Mouse (Mus musculus) CH12.LX (cell line): ENCODE results near the gene Rusc1. TPM values are rescaled to one million over a fixed set of nuclear protein-coding genes. Genes with fewer than 3 reads are reported as not detected.

Experiments used
- DNase-seq: peaks from one replicate; pipeline ENCODE4 v3.0.0-alpha.2; 2013; ENCODE audit errors: extremely low read depth
- H3K27ac ChIP-seq: 2 replicates; pipeline ENCODE4 v1.5.1; 2012; ENCODE audit warnings: low read depth, mild to moderate bottlenecking, control low read depth, moderate library complexity; ENCODE audit not compliant: insufficient read depth
- H3K27me3 ChIP-seq: replicated peaks from 2 replicates; pipeline ENCODE3; 2012; ENCODE audit warnings: inconsistent platforms
- H3K36me3 ChIP-seq, 2 experiments: replicated peaks in 1 of 2; 2 replicates each; pipeline versions ENCODE3 to v1.6.1; 2012; ENCODE audit warnings: inconsistent platforms in 1 of 2, low read length in 1 of 2, mild to moderate bottlenecking in 1 of 2, mixed read lengths in 1 of 2, moderate library complexity in 1 of 2; ENCODE audit not compliant: control insufficient read depth in 1 of 2, insufficient read depth in 1 of 2
- H3K4me1 ChIP-seq, 2 experiments: 2 replicates each; pipeline ENCODE4 v1.6.1; 2012; ENCODE audit warnings: inconsistent platforms in 1 of 2, moderate library complexity in 1 of 2; ENCODE audit not compliant: insufficient read depth in 2 of 2, control insufficient read depth in 1 of 2
- H3K4me2 ChIP-seq: 2 replicates; pipeline ENCODE4 v1.6.1; 2012; ENCODE audit warnings: low read depth, mild to moderate bottlenecking, control low read depth; ENCODE audit not compliant: poor library complexity, insufficient read depth, severe bottlenecking
- H3K4me3 ChIP-seq, 3 experiments: fragments of 150-350 bp in 1 of 3; sonication (generic) in 1 of 3; replicated peaks in 1 of 3; 2 replicates each; pipeline versions ENCODE3 to v1.5.1; 2011 to 2012; ENCODE audit warnings: low read depth in 2 of 3, low read length in 2 of 3, mild to moderate bottlenecking in 2 of 3, moderate library complexity in 2 of 3, control low read depth in 1 of 3, improper control_type of control experiment in 1 of 3, inconsistent platforms in 1 of 3, mixed read lengths in 1 of 3; ENCODE audit not compliant: poor library complexity in 1 of 3
- H3K79me2 ChIP-seq: replicated peaks from 2 replicates; pipeline ENCODE4 v1.6.1; 2012; ENCODE audit warnings: mild to moderate bottlenecking, moderate library complexity; ENCODE audit not compliant: control insufficient read depth, poor library complexity, insufficient read depth, severe bottlenecking; ENCODE audit errors: extremely low read depth
- H3K9ac ChIP-seq: 2 replicates; pipeline ENCODE4 v1.6.1; 2012; ENCODE audit warnings: low read depth, mild to moderate bottlenecking, control low read depth, moderate library complexity; ENCODE audit not compliant: insufficient read depth
- H3K9me3 ChIP-seq: replicated peaks from 2 replicates; pipeline ENCODE3; 2012; ENCODE audit warnings: low read length, inconsistent platforms, mixed read lengths
- CHD1 ChIP-seq: IDR thresholded peaks from 2 replicates; pipeline ENCODE4 v1.6.1; 2012; ENCODE audit warnings: low read depth, low read length, improper control_type of control experiment, inconsistent platforms
- CTCF ChIP-seq, 2 experiments: IDR thresholded peaks in 1 of 2; conservative IDR thresholded peaks in 1 of 2; 2 replicates each; pipeline ENCODE4 v1.5.1; 2011 to 2012; ENCODE audit warnings: low read depth in 2 of 2, low read length in 2 of 2, improper control_type of control experiment in 1 of 2, inconsistent platforms in 1 of 2, mild to moderate bottlenecking in 1 of 2, moderate library complexity in 1 of 2
- E2F4 ChIP-seq: IDR thresholded peaks from 2 replicates; pipeline ENCODE4 v1.6.1; 2011; ENCODE audit warnings: low read depth, low read length, improper control_type of control experiment; ENCODE audit not compliant: insufficient replicate concordance
- ELF1 ChIP-seq: IDR thresholded peaks from 2 replicates; pipeline ENCODE4 v1.6.1; 2014; ENCODE audit warnings: low read depth, mild to moderate bottlenecking, inconsistent platforms, low read length, improper control_type of control experiment
- EP300 ChIP-seq: IDR thresholded peaks from 2 replicates; pipeline ENCODE4 v1.6.1; 2011; ENCODE audit warnings: low read length, improper control_type of control experiment
- ETS1 ChIP-seq: conservative IDR thresholded peaks from 2 replicates; pipeline ENCODE4 v1.6.1; 2012; ENCODE audit warnings: low read depth, mild to moderate bottlenecking, inconsistent platforms, low read length, improper control_type of control experiment, moderate library complexity
- MAFK ChIP-seq: IDR thresholded peaks from 2 replicates; pipeline ENCODE4 v1.6.1; 2011; ENCODE audit warnings: low read length, improper control_type of control experiment; ENCODE audit not compliant: insufficient replicate concordance
- MAX ChIP-seq: IDR thresholded peaks from 2 replicates; pipeline ENCODE4 v1.6.1; 2011; ENCODE audit warnings: low read length, improper control_type of control experiment
- MAZ ChIP-seq: IDR thresholded peaks from 2 replicates; pipeline ENCODE4 v1.6.1; 2012; ENCODE audit warnings: low read depth, mild to moderate bottlenecking, inconsistent platforms, low read length, improper control_type of control experiment, moderate library complexity
- MXI1 ChIP-seq: IDR thresholded peaks from 2 replicates; pipeline ENCODE4 v1.6.1; 2011; ENCODE audit warnings: mild to moderate bottlenecking, low read depth, low read length, improper control_type of control experiment
- MYC ChIP-seq: IDR thresholded peaks from 2 replicates; pipeline ENCODE4 v1.6.1; 2011; ENCODE audit warnings: low read depth, mild to moderate bottlenecking, improper control_type of control experiment, low read length
- POLR2AphosphoS2 ChIP-seq: IDR thresholded peaks from 2 replicates; pipeline ENCODE4 v1.6.1; 2011; ENCODE audit warnings: low read depth, low read length, improper control_type of control experiment
- SIN3A ChIP-seq: IDR thresholded peaks from 2 replicates; pipeline ENCODE4 v1.6.1; 2012; ENCODE audit warnings: low read length, improper control_type of control experiment, inconsistent platforms
- TBP ChIP-seq: conservative IDR thresholded peaks from 2 replicates; pipeline ENCODE4 v1.6.1; 2011; ENCODE audit warnings: low read depth, low read length, improper control_type of control experiment
- UBTF ChIP-seq: IDR thresholded peaks from 2 replicates; pipeline ENCODE4 v1.6.1; 2012; ENCODE audit warnings: low read depth, mild to moderate bottlenecking, inconsistent platforms, low read length, improper control_type of control experiment, moderate library complexity
- USF1 ChIP-seq: IDR thresholded peaks from 2 replicates; pipeline ENCODE4 v1.6.1; 2014; ENCODE audit warnings: low read depth, mild to moderate bottlenecking, inconsistent platforms, low read length, improper control_type of control experiment
- ZC3H11A ChIP-seq: IDR thresholded peaks from 2 replicates; pipeline ENCODE4 v1.6.1; 2012; ENCODE audit warnings: low read depth, mild to moderate bottlenecking, inconsistent platforms, low read length, improper control_type of control experiment
- ZKSCAN1 ChIP-seq: IDR thresholded peaks from 2 replicates; pipeline ENCODE4 v1.6.1; 2012; ENCODE audit warnings: low read depth, inconsistent platforms, low read length, improper control_type of control experiment, borderline replicate concordance
- ZNF384 ChIP-seq: IDR thresholded peaks from 2 replicates; pipeline ENCODE4 v1.6.1; 2012; ENCODE audit warnings: low read depth, low read length, improper control_type of control experiment, inconsistent platforms
- dilution Hi-C: fragments of 300-500 bp; cut with MboI; formaldehyde crosslinking; loops from 2 replicates; pipeline ENCODE4 v1.14.3; 2020; ENCODE audit warnings: low sequenced_read_pairs; ENCODE audit not compliant: extremely low pct_unique_long_range_greater_than_20kb, extremely low pct_ligation_motif_present
- in situ Hi-C: fragments of 300-500 bp; cut with MboI; formaldehyde crosslinking; loops from 3 replicates; pipeline ENCODE4 v1.14.3; 2019; ENCODE audit warnings: low sequenced_read_pairs, low pct_ligation_motif_present, low pct_unique_long_range_greater_than_20kb, mixed read lengths
- polyA plus RNA-seq: library from polyadenylated mRNA; unstranded; fragments of >175 nt; gene quantifications from 2 replicates; pipeline ENCODE4 v1.2.1, GENCODE M21; 2012; ENCODE audit warnings: low read depth; ENCODE audit not compliant: insufficient read length
- total RNA-seq, 2 experiments: library from RNA; depleted of rRNA; stranded (reverse); fragments of 300-350 nt in 1 of 2; fragments of >200 nt in 1 of 2; gene quantifications; 2 replicates each; pipeline ENCODE4 v1.2.3; 2012 to 2014

The Rusc1 gene
- total and polyA plus RNA-seq, 3 experiments = 19.4 to 30.1 (median 19.7) TPM

DNA sequence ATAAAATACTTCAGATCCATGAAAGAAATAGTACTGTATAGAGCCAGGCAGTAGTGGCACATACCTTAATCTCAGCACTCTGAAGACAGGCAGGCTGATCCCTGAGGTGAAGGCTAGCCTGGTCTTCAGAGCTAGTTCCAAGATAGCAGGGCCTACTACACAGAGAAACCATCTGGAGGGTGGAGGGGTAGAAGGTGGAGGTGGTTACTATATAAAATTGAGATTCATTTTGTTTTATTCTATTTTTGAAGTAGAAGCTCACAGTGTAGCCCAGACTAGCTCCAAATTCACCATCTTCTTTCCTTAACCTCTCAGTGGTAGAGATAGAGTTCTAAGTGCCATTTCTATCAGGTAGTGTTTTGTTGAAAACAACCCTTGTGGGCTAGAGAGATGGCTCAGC, 25.8 kb downstream of the Rusc1 start:
- no peaks in the 10 kb centered on the region for H3K27me3 ChIP-seq
- no peaks in the 10 kb centered on the region for H3K79me2 ChIP-seq
- no peaks in the 10 kb centered on the region for H3K4me1 ChIP-seq
- H3K27ac ChIP-seq = no peak overlapping the region
- DNase-seq = no peak
- dilution Hi-C loops = no loop called here
- in situ Hi-C loops = no loop called here
- H3K36me3 ChIP-seq = peaks cover 63 to 93% of the 10 kb centered on the region in 2 experiments
- no peaks in the 10 kb centered on the region for H3K9me3 ChIP-seq
- no peak for TF ChIP-seq E2F4
- TF ChIP-seq UBTF = no peak
- TF ChIP-seq MYC = no peak
- H3K4me3 ChIP-seq = no peak overlapping the region
- no peak overlapping the region for H3K4me2 ChIP-seq
- H3K9ac ChIP-seq = no peak overlapping the region

DNA sequence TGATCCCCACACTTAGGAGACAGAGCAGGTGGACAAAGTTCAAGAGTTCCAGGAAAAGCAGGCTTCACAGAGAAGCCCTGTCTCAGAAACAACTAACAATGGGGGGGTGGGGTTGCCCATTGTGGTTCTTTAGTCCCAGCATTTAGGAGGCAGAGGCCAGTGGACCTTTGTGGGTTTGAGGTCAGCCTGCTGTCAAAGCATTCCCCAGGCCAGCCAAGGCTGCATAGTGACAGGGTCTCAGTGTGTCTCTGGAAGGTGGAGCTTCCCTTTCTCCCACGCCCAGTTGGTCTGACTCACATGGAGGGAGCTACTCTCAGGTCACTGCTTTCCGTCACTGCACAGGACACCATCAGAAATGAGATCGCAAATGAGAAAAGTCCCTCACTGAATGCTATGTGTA, 31.4 kb downstream of the Rusc1 start:
- TF ChIP-seq ZKSCAN1 (no peak), UBTF (no peak), EP300 (no peak), ZNF384 (no peak), SIN3A (no peak), CHD1 (no peak), POLR2AphosphoS2 (no peak), MXI1 (no peak), MAX (no peak), USF1 (no peak), MAFK (no peak), TBP (no peak), MAZ (no peak), ELF1 (no peak), CTCF (conservative IDR thresholded peaks at IDR 0.05 in 1 of 2, IDR thresholded peaks at IDR 0.05 in 1 of 2; ENCODE audit: low read depth in 2 of 2, low read length in 2 of 2) (no peak), ZC3H11A (no peak), ETS1 (no peak)
- Histone ChIP-seq H3K27me3 (no peaks in the 10 kb centered on the region), H3K4me2 (no peak overlapping the region), H3K4me3 (no peak overlapping the region), H3K9ac (no peak overlapping the region), H3K79me2 (no peaks in the 10 kb centered on the region), H3K36me3 (peaks cover 48 to 91% of the 10 kb centered on the region in 2 experiments), H3K27ac (no peak overlapping the region; the same call in 1 of the 2 replicates), H3K4me1 (no peaks in the 10 kb centered on the region), H3K9me3 (no peaks in the 10 kb centered on the region)
- DNase-seq = no peak
- dilution Hi-C loops = no loop called here
- in situ Hi-C loops = no loop called here
